Mouse (Mus musculus): ENCODE data around the gene Saa2.
"Not testable (repeated sequence)": the region's sequence is repeated elsewhere in the genome, so short reads cannot be mapped to it uniquely, and the experiment has no call there.

Saa2 gene

DNA sequence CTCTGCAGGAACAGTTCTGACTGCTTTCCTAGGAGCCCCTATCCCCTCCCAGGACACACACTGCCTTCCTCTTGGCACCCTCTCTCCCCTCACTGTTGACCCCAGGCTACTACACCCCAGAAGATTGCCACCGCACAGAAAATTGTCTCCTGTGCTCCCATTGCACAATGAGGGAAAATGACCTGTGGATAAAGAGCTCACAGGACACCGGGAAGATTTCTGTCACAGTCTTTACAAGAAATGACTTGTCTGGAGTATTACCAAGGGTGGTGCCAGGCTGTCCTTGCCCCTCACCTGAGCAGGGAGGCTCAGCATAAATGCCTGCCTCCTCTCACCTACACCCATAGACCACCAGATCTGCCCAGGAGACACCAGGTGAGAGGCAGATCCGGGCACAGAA is at the start of gene Saa2:
Gene Saa2, plus strand, starts transcription at position 301 of the 400 bp plus-strand sequence.
- no peak for DNase-seq (ENCODE audit: low spot score in 2 of 2)

DNA sequence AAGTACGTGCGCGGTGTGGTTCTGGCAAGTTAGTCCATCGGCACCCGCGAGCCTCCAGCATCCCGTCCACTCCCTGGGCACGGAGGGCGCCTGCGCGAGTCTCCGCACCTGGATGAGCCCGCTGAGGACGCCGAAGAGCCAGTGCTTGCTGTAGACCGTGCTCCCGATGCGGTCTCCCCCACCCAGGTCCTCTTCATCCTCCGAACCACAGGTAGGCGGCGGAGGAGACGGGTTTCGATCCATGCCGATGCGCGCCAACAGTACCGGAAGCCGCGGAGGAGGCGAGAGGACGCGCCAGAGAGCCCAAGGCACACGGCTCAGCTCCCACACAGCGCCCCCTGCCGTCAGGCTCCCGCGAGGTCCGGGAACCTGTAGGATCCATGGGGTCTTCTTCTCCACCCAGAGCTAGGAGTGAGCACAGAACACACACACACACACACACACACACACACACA is 41.2 kb upstream of the Saa2 start, which contains the start of gene Saal1:
Gene Saal1, minus strand, starts transcription at position 291 of the 455 bp plus-strand sequence.
- DNase-seq (ENCODE audit: low spot score in 2 of 2): peak; percentile 67 to 74

DNA sequence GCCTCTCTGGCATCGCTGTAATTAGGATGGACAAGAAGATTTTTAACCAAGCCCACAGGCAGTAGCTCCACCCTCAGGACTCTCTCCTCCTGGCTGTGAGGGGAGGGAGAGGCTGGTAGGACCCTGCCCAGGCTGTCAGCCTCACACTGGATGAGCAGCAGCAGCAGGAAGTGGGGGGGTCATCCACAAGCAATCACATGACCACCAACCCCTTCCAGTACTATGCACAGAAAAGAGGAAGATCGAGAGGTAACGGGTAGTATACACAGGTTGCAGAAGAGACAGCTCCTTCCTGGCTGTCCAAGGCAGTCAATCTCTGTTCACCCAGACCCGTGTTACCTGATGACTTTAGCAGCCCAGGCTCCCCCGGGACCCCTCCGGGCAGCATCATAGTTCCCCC is 39.3 kb upstream of the Saa2 start:
- DNase-seq (ENCODE audit: low spot score in 2 of 2): no peak

DNA sequence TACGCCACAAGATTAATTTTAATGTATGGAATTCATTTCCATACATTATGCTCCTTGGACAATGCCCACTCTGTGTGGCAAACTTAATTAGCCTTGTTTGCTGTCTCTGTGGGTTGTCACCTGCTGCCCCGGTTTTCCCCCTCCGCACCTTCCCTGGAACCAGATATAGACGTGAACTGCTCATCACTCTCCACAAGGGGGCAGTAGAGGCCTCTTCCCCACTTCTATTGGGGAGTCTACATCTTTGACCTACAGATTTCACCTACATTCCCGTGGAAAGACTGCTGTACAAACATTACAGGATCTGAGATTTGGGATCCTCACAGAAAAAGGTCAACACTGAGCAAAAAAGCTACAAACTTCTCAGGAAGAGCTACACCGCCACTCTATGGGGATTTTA is 37.1 kb upstream of the Saa2 start:
- peak in 1 of 2 experiments; percentile 25 for DNase-seq (ENCODE audit: low spot score in 2 of 2)

DNA sequence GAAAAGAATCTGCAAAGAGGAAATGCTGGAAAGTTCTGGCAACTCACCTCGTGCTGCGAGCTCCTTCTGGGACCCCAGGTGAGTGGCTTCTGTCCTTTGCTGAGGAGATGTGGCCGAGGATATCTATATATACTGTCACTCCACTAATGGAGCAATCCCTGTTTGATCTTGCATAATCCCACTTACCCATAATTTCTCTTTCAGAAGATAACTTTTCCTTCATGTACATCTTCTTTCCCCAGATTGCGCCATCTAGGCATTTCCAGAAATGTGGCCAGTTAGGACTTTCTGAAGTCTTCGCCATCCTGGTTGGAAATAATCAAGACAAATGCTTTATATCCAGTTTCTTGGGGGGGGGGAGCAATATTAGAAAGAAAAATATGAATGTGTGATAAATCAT is 36.0 kb upstream of the Saa2 start, which contains the start of gene Saa3:
Gene Saa3, minus strand, starts transcription at position 101 of the 400 bp plus-strand sequence.
- no peak for DNase-seq (ENCODE audit: low spot score in 2 of 2)

DNA sequence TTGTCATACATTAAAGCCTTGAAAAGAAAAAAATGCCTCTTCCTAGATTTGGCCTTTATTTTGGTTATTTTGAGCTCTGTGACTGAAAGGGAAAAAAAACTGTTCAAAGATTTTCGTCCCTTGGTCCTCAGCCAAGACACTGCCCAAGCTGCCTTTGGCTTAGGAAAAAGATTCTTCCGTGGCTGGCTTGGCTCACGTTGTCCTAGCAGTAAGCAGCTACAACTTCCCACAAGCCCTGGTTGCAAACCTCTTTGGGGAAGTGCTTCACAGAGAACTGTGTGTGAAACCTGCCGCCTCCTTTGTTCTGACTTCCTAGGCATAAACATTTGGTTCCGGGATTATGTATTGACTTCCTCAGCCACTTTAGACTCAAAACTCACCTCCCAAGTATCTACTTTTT is 34.7 kb upstream of the Saa2 start:
- DNase-seq (ENCODE audit: low spot score in 2 of 2): peak in 1 of 2 experiments; percentile 21

DNA sequence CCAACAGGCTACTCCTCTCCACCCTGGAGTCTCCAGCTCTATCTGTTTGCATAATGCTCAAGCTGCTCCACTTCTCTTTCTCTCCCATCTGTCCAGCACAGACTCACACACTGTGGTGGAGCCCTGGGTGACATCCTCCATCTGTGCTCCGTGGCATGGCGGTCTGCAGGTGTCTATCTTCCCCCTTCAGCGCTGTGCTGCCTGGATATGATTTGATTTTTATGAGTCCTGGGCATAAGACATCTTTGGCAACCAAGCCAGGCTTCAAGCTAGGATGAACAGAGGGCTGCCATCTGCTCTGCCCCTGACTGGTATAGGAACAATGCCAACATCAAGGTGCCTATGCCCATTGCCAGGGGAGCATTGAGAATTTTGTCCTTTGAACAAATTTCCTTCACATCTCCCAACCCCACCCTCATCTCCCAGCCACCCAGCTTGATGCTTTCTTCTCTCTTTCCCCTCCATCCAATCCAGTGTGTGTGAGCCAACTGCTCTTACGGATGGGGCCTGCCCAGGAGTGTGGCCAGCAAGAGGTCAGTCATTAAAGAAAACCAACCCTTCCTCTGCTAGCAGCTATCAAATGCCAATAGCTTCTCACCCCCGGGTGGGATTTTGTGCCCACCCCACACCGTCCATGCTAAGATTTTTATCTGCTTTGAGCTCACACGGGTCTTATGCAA is 32.9 kb upstream of the Saa2 start:
- DNase-seq (ENCODE audit: low spot score in 2 of 2): no peak

DNA sequence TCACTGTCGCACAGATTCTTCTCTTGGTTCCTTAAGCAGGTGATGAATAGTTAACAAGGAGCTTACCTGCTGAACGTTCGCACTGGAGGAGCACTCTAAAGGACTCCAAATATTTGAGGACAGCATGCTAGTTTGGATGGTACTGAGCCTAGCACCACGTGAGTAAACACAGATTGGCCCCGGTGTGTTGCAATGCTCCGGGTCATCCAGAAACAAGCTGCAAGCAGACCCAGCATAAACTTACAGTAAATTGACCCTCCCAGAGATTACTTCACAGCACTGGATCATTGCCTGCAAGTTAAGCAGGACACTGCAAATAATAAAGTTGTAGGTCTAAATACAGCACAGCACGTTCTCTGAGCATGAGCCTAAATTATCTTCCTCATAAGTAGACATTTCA is 32.1 kb upstream of the Saa2 start:
- DNase-seq (ENCODE audit: low spot score in 2 of 2): peak; percentile 38 to 50

DNA sequence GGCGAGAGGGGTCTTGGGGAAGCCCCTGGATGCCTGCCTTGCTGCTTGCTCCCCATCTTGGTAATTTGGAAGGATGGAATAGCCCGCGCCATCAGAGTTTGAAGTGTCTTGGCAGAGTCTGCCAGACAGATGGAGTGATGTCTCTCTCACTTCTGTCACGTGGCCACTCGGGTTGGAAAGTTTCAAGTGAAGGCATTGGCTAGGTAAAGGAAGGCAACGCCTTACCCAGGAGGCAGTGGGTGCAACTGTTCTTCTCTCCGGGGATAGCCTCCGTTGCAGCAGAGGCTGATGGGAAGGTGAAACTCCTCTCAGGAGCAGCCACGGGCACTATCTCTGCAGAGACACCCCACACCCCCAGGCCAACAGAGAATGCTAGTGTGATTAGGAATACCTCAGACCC is 31.1 kb upstream of the Saa2 start:
- DNase-seq (ENCODE audit: low spot score in 2 of 2): no peak

DNA sequence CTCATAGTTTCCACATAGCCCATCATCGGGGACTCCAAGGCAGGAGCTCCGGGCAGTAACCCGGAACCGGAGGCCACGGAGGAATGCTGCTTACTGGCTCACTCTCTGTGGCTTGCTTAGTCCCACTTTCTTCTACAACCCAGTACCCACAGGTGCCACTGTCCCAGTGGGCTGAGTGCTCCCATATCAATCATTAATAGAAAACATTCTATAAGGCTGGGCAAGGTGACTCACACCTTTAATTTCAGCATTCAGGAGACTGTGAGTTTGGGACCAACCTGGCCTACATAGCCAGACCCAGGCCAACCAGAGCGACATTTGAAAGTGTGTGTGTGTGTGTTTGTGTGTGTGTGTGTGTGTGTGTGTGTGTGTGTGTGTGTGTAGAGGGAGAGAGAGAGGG is 28.2 kb upstream of the Saa2 start:
- no peak for DNase-seq (ENCODE audit: low spot score in 2 of 2)

DNA sequence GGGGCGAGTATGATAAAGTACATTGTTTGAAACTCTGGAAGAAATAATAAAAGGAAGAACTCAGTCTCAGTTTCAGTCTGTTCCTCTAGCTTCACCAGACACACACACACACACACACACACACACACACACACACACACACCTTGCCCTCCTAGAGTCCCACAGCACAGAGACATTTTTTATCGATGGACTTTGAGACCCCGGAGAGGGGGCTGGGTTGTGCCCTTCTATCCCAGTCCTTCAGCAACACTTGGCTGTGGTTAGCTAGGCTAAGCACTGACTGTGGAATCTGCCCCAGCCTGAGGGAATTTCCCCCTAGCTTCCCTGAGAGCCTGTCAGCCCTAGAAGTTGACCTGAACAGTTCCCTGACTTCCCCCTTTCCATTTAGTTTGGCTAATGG is 27.7 kb upstream of the Saa2 start:
- DNase-seq (ENCODE audit: low spot score in 2 of 2): no peak

DNA sequence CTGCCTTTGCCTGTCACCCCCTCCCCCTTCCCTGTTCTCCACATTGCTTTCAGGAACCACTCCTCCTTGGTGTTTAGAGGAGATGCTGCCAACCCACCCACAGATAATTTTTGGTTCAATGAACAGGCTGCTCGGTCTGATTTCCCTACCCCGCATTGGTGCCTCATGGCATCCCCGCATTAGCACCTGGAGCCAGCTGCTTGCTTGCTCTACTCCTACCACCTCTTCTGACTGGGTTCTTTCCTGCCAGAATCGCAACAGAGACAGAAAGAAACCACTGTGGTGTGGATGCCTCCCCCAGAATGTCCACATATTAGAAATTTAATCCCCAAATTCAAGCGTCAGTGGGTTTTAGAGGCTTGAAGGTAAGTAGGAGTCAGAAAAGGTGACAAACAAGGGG is 27.2 kb upstream of the Saa2 start:
- no peak for DNase-seq (ENCODE audit: low spot score in 2 of 2)

DNA sequence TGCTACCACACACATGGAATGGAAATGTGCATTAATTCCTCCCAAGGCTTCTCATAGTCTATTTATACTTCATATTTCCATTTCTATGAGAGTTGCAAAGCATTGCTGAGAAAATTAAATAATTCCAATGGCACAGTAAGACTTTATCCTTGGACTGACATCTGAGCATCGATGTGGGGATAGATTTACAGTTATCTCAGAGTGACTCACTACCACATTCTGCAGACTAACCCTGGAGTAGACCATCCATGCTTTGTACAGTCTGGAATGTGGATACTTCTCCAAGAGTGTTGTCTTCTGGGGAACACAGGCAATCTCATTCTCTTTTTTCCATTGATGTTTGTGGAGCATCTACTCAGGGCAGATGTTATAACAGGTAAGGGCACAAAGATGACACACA is 24.0 kb upstream of the Saa2 start:
- DNase-seq (ENCODE audit: low spot score in 2 of 2): no peak

DNA sequence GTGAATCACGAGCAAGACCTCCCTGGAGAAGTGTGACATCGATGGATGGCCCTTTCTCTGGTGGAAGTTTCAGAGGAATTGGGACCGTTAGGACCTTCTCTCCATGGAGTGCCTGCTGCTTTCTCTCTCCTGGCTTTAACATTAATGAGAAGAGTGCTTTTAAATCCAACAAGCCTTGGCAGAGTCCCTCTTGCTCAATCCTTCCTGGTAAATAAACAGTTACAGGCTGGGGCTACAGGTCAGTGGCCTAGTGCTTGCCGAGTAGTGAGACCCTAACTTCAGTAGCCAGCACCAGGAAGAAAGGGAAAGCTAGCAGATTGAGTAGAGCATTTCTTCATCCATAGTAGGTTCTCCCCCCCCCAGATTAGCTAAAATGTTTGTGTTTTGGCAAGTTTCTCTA is 19.1 kb upstream of the Saa2 start, which contains the start of gene Saa4:
Gene Saa4, minus strand, starts transcription at position 146 of the 400 bp plus-strand sequence.
- DNase-seq (ENCODE audit: low spot score in 2 of 2): no peak

DNA sequence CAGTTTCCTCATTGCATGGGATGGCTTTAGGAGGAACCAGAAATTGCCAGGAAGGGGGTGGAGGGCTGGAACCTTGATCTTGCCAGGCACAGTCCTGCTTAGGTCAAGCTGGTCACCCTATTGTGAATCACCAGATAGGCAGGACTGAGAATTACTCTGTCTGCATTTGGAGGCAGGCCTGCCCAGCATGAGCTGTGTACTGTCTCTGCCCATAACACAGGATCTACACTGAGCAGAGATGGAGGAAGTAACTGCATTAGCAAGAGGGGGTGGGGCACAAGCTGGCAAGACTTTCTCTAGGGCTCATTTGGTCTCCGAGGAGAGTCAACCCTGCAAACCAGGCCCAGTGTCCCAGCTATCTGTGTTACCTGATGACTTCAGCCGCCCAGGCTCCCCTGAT is 16.6 kb upstream of the Saa2 start:
- DNase-seq (ENCODE audit: low spot score in 2 of 2): no peak

DNA sequence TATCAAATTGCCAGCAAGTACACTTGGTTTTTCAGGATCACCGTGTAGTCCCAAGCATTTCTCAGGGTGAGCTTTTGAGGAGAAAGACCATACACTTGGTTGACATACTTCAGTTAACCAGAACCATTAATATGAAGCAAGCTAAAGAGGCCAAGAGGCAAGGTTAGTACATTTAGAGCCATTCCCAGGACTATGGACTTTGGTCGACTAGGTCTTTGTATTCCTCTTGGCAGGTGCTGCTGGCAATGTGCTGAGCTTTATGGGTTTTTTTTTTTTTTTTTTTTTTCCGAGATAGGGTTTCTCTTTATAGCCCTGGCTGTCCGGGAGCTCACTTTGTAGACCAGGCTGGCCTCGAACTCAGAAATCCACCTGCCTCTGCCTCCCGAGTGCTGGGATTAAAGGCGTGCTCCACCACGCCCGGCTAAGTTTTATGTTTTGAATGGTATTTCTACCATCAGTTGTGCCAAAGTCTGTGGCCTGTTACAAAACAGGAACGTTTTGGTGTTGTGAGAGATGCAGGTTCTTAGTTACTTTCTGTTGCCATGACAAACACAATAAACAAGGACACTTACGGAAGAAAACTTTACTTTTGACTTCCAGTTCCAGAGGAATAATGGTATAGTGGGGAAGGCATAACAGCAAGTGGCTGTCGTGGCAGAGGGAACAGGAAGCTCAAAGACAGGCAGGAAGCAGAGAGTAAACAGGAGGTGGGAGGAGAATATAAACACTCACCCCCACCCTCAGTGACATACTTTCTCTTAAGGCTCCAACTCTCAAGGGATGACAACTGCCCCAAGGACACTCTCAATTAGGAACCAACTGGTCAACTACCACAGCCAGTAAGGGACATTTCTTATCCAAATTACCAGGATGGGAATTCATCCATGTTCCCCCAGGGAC is 12.8 kb upstream of the Saa2 start:
- no peak for DNase-seq (ENCODE audit: low spot score in 2 of 2)

DNA sequence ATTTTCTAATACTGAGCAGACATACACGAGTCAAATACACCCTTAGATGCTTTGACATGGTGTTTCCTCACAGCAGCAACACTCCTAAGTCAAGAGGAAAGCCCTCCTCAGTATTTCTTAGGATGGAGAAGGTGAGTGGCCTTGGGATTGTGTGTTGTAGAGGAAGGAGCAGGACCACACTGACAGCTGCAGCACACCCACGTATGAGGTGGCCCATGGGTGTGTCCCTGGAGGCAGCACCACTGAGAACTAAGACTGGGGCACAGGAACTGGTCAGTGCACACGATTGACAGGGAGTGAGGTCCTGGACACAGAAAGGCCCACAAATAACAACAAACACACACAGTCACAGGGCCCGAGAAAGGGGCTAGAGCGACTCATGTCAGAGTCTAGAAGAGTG is 11.5 kb upstream of the Saa2 start:
- DNase-seq (ENCODE audit: low spot score in 2 of 2): not testable (repeated sequence)

DNA sequence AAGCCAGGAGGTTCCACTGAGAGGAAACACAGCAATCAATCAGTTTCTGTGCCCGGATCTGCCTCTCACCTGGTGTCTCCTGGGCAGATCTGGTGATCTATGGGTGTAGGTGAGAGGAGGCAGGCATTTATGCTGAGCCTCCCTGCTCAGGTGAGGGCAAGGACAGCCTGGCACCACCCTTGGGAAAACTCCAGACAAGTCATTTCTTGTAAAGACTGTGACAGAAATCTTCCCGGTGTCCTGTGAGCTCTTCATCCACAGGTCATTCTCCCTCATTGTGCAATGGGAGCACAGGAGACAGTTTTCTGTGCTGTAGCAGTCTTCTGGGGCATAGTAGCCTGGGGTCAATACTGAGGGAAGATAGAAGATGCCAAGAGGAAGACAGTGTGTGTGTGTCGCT is 8.7 kb upstream of the Saa2 start, which contains the start of gene Saa1:
Gene Saa1, minus strand, starts transcription at position 101 of the 400 bp plus-strand sequence.
- DNase-seq (ENCODE audit: low spot score in 2 of 2): not testable (repeated sequence)

DNA sequence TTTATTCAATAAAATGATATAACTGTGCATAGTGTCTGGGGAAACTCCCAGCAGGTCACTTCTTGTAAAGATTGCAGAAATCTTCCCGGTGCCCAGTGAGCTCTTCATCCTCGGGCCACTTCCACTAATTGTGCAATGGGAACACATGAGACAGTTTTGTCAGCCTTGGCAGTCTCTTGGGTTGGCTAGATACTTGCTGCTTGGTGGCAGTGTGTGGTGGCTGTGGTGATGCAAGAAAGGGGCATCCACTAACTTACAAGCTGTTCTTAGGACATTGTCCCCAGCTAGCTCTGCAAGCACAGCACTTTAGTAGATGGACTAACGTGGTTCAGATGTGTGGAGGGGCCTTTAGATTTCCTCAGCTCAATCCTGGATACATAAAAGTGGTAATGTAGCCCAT is 5.8 kb upstream of the Saa2 start:
- no peak for DNase-seq (ENCODE audit: low spot score in 2 of 2)

DNA sequence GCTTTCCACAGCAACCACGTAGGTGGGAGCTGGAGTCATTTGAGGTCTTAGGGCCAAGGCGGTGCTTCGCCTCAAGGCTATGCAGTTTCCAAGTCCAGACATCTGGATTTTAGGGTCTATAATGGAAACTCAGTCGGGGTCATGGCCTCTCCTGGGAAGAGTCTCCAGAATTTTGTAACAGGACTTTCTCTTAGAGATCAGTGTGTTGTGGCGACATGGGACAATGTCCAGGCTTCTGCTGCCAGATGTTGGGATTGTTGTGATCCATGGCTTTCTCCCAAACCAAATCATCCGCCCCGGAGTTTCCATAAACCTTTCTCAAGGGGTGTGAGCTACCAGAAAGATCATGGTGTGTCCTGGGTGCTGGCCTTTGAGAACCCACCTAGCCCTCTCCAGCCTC is 5.2 kb upstream of the Saa2 start:
- DNase-seq (ENCODE audit: low spot score in 2 of 2): peak; percentile 48 to 51

DNA sequence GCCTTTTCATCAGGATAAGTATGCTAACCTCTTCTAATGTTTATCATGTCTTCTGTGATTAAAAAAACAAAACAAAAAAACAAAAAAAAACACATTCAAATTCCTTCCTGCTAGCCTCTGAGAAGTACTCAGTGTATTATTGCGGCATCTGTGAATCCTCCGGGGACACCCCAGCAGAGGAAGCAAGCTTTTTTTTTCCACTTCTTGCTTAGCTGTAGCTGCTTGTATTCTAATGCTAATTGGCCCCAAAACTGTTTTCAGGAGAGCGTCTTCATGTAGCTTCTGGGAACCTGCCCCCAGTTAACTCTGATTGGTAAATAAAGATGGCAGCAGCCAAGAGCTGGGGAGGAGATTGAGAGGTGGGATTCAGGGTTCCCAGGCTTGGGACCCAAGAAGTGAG is 3.1 kb upstream of the Saa2 start:
- DNase-seq (ENCODE audit: low spot score in 2 of 2): peak in 1 of 2 experiments; percentile 12

DNA sequence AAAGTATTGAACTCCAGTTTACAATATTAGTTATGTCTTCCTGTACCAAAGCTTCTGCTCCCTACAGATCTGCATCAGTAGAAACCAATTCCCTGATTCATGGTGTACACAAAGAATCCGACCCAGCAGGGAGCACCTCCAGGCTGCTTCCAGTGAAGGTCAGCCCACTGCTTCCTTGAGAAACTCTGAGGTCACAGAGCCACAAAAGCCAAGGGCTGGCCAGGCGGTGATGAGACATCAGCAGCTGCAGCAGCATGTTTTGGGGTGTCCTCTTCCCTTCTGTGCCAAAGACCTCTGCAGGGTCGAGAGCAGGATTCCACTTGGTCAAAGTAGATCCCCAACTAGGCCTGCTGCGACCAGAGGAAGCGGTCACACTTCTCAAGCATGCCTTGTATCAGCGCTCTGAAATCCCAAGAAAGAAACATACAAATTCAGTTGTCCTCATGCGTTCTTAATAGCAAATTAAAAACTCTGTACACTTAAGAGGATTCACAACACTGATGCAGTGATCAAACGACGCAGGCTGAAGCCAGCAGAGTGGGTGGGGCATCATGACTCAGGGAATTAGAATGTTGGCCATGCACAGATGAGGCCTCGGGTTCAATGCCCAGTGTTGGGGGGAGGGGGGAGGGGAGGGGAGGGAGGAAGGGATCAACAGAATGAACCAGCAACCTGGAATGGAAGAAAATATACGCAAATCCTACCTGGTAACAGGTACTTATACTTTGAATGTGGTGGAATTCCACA is 9.6 kb downstream of the Saa2 start:
- no peak for DNase-seq (ENCODE audit: low spot score in 2 of 2)

All from heart, adult 9 months (tissue).